Mouse (Mus musculus): Measurements from ENCODE around the gene Msi2.
A peak's percentile ranks its signal among the peaks of the same experiment; 100 is the strongest.

Gene Msi2

GRCm38 (mm10) chr11:88448571-88448970 is 269.7 kb downstream of the Msi2 start:
- DNase-seq (ENCODE audit: low spot score in 2 of 2): no peak

GRCm38 (mm10) chr11:88447350-88447749 is 271.0 kb downstream of the Msi2 start:
- no peak for DNase-seq (ENCODE audit: low spot score in 2 of 2)

- DNase-seq (ENCODE audit: low spot score in 2 of 2): no peak
Measured at GRCm38 (mm10) chr11:88443905-88444304, 274.4 kb downstream of the Msi2 start.

GRCm38 (mm10) chr11:88443291-88443690 is 275.0 kb downstream of the Msi2 start:
- no peak for DNase-seq (ENCODE audit: low spot score in 2 of 2)

GRCm38 (mm10) chr11:88441871-88442740 is 276.2 kb downstream of the Msi2 start:
- no peak for DNase-seq (ENCODE audit: low spot score in 2 of 2)

DNA sequence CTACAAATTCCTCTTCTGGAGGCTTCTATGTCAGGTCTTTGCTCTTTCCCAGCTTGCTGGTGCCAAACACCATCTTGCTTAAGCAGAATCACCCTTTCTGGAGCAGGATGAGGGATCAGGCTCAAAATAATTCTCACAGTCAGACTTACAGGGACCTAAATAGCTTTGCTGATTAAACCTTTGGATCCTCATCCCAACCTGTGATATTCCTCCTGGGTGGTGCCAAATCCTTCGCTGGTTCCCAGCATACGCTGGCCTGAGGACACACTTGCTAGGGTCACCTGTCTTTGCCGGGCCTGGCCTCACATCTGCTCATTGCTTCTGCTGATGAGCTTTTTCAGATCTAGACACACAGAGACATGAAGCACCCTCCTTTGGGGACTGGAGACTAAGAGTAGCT is 279.7 kb downstream of the Msi2 start:
- no peak for DNase-seq (ENCODE audit: low spot score in 2 of 2)

DNA sequence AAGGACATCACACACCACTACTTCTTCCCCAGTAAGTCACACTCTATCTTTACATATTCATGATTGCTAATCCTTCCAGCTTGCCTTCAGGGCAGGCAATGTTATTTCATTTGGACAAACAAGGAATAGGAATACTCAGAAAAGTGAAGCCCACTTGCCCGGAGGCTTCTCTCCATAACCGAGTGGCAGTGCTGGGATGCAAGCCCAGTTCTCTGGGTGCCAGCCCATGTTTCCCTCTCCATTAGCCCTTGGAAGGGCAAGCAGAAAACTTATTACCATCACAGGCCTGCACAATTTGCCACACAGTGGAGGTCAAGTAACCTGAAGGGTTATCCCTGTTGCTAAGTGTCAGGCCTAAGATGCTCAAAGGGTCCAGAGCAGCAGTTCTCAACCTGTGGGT is 281.7 kb downstream of the Msi2 start:
- DNase-seq (ENCODE audit: low spot score in 2 of 2): no peak

- no peak for DNase-seq (ENCODE audit: low spot score in 2 of 2)
Measured at GRCm38 (mm10) chr11:88435543-88435942, 282.8 kb downstream of the Msi2 start.

GRCm38 (mm10) chr11:88431363-88432269 is 286.7 kb downstream of the Msi2 start:
- DNase-seq (ENCODE audit: low spot score in 2 of 2): no peak

GRCm38 (mm10) chr11:88430292-88430691 is 288.0 kb downstream of the Msi2 start:
- DNase-seq (ENCODE audit: low spot score in 2 of 2): no peak

DNA sequence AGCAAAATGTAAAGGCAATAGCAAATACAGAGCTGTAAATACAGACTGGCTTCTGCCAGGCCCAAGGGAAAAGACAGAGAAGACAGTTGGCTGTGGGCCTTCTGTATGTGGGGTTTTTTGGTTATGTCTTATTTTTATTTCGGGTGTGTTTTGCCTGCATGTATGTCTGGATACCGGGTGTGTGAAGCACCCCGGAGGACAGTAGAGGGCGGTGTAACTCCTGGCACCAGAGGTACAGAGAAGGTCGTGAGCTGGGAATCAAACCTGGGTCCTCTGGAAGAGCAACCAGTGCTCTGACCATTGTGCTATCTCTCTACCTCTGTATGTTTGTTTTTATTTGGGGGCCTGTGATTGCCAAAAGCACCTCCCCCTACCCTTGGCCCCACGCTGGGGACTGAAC is 288.6 kb downstream of the Msi2 start:
- no peak for DNase-seq (ENCODE audit: low spot score in 2 of 2)

DNA sequence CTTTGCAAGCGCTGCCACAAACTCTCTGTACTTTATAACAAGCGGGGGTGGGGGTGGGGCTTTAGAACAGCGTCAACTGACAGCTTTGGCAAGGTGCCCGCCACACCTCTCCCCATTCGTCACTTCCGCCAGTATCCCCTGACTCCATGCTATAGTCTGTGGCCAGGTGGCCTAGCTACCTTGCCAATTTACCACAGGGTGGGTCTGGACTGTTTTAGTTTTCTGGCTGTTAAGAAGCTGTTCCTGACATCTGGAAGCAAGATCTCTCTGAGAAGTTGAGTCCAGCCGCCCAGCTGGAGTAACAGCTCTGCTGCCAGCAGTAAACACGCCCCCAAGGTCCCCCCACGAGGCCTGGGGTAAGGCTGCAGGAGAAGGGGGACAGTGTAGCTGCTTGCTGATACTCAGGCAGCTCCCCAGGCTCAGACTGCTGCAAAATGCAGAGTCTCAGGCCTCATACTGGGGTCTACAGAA is 292.6 kb downstream of the Msi2 start:
- no peak for DNase-seq (ENCODE audit: low spot score in 2 of 2)

DNA sequence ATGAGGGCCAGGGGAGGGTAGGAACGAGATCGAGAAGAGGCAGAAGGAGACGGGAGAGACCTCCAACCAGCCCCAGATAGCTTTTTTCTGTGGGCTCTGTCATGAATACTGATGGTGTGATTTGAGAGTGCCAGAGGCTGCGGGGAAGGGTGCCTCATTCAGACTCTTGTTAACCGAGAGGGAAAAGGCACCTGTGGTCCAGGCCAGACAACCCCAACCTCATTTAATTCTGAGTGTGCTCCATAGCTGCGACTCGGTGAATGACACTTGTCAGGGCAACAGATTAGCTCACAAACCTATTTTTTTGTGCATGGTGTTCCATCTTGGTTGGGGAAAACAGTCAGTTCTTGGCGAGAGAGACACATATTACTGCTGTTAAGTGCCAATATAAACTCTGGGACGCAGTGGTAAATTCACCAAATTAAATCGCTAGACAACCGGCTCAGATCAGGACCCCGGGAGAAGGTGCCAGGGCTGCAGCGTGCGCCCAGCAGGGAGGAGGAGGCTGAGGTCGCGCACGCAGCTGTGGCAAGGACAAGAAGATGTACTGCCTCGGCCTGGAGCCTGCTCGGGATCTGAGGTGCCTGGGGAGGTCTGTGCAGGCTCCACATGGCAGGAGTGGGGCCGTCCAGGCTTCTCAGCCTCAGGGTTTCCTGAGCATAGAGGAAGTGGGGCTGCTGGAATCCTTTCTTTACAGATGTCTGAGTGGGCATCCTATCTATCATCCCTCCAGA is 294.1 kb downstream of the Msi2 start:
- no peak for DNase-seq (ENCODE audit: low spot score in 2 of 2)

- DNase-seq (ENCODE audit: low spot score in 2 of 2): no peak
Measured at GRCm38 (mm10) chr11:88421057-88421578, 297.2 kb downstream of the Msi2 start.

DNA sequence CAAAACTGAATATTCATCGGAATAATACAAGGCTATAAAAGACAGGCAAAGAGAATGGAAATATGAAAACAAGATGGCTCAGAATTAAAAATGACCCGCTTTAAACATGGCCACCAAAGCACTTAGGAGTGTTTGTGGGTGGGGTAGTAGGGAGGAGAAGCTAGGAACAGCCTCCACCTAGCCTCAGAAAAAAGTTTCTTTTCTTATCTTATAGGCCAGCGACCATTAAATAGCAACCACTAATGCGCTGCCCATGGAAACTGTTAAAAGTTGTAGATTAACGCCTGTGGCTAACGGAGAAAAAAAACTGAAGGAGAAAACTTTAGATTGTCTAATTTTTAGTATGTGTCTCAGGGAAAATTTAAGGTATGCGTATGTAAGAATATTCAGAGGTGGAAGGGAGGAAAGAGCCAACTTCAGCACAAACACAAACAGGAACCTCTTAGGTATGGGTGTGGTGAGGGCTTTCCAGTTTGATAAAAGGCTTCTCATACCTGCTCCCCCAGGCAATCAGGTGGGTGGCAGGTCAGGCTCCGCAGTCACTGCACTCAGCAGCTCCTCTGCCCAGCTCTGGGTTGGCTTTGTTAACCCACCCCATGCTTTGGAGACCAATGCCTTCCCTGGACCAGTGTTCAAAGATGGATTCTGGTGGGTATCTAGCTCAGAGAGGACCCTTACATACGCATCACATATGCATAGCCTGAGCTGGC is 298.5 kb downstream of the Msi2 start:
- no peak for DNase-seq (ENCODE audit: low spot score in 2 of 2)

DNA sequence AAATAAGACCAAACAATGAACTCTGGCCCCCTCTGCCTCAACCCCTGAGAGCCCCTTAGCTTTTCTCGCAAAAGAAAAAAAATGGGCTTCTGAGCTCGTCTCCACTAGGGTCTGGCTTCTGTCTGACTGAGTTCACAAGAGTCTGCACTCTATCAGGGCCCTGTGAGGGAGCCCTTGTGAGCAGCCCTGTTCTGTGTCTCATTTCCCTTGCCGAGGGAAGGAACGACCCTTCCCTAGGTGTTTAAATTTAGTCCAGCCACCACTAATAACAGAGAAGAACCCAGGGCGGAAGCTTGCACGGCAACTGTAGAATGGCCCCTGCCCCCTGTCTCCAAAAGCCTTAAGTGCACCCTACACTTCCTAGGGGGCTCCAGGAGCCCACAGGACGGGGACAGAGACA is 299.2 kb downstream of the Msi2 start:
- no peak for DNase-seq (ENCODE audit: low spot score in 2 of 2)

DNA sequence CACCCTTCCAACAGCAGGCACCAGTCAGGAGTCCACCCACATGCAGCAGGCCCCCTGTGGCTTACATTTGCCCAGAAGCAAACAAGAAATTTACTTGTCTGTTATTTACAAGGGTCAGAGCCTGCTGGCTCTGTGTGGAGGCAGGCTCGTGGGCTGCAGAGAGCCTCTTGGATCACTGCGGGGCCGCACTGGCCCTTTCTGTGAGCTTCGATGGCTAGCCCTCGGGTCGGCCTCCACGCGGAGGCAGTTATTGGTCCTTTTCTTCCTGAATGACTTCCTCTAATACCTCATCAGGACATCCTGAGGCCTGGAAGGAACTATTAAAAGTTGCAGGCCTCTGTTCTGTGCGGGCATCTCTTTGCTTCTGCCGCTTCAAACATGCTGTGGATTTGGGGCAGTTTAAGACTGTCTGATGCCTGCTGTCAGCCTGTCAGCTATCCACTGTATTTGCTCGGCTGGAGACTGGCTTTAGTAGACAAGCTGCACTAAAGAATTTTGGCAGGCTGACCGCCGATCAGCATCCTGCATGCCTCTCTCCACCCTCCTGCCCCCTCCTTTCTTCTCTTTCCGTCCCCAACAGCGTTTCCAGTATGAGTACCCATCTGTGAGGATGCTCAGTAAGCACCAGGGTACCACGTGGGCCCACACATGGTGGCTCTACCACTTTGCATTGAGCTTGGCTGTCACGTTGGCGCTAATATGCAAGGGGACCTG is 304.0 kb downstream of the Msi2 start:
- DNase-seq (ENCODE audit: low spot score in 2 of 2): no peak

- DNase-seq (ENCODE audit: low spot score in 2 of 2): peak; percentile 60 to 73
Measured at GRCm38 (mm10) chr11:88412423-88413094, 305.8 kb downstream of the Msi2 start.

DNA sequence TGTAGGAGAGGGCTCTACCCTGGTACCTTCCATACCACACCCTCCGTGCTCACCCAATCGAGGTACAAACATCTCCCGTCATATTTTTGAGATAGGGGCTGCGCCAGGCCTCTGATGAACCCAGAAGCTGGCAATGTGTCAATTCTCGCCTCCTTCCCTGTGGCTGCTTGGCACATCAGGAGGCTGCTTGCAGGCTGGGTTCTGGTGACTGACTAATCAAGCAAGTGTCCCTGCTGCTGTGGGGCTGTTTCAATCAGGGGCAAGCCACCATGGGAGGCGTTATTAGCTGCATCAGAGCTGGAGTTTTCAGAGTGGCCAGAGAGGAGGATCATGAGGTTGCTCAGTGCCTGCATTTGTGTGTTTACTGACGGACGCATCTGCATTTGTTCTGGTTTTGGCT is 310.0 kb downstream of the Msi2 start:
- DNase-seq (ENCODE audit: low spot score in 2 of 2): no peak

- DNase-seq (ENCODE audit: low spot score in 2 of 2): no peak
Measured at GRCm38 (mm10) chr11:88406408-88406915, 311.9 kb downstream of the Msi2 start.
